Mouse (Mus musculus) forelimb bud, embryonic 11.5 days (tissue): ENCODE measurements around the gene Olfr822.
"Not testable (repeated sequence)": the region's sequence is repeated elsewhere in the genome, so short reads cannot be mapped to it uniquely, and the experiment has no call there.

Experiments
- DNase-seq: peaks from one replicate; pipeline ENCODE4 v3.0.0-alpha.2; 2012; ENCODE audit warnings: low read depth, low spot score

Gene Olfr822

GRCm38 (mm10) chr10:130070910-130071309, at the start of gene Olfr822:
Olfr822 (plus strand) TSS chr10:130071210.
- DNase-seq: no peak

GRCm38 (mm10) chr10:130030048-130030447, 41.0 kb upstream of the Olfr822 start, which contains the start of gene Olfr821:
Olfr821 (plus strand) TSS chr10:130030348.
- no peak for DNase-seq

GRCm38 (mm10) chr10:130037096-130037495, 33.9 kb upstream of the Olfr822 start:
- DNase-seq: no peak

- DNase-seq: peak; percentile 51
These were observed 21.9 kb downstream of the Olfr822 start for GRCm38 (mm10) chr10:130092838-130093440.

- no peak for DNase-seq
These were observed 25.1 kb downstream of the Olfr822 start for GRCm38 (mm10) chr10:130096104-130096503.

- not testable (repeated sequence) for DNase-seq
These were observed 44.3 kb downstream of the Olfr822 start, which contains the start of gene Olfr823 for GRCm38 (mm10) chr10:130115283-130115682. Olfr823 (minus strand) TSS chr10:130115383.

GRCm38 (mm10) chr10:130116045-130116444, 45.0 kb downstream of the Olfr822 start:
- not testable (repeated sequence) for DNase-seq
